Mouse (Mus musculus) limb, embryonic 11.5 days (tissue): Measurements from ENCODE around the gene Mchr1. TPM values are rescaled to one million over a fixed set of nuclear protein-coding genes. Genes with fewer than 3 reads are reported as not detected.
A peak's percentile ranks its signal among the peaks of the same experiment; 100 is the strongest.

Experiments
- ATAC-seq: fragments of 200-750 bp; cut with Nextera tagmentation; 2 replicates; pipeline ENCODE4 v1.8.0; 2017; ENCODE audit warnings: low read depth; ENCODE audit not compliant: insufficient number of reproducible peaks, low FRiP score, low TSS enrichment
- DNase-seq: peaks from one replicate; pipeline ENCODE4 v3.0.0-alpha.2; 2015; ENCODE audit warnings: low spot score
- H3K27ac ChIP-seq: fragments of 300-500 bp; sonication (generic); replicated peaks from 2 replicates; pipeline ENCODE4 v1.5.1; 2014; ENCODE audit warnings: low read depth, mild to moderate bottlenecking, low read length
- H3K27me3 ChIP-seq: fragments of 300-500 bp; sonication (generic); 2 replicates; pipeline ENCODE4 v1.6.1; 2014; ENCODE audit warnings: mild to moderate bottlenecking, low read length, mixed read lengths; ENCODE audit not compliant: control insufficient read depth, insufficient read depth
- H3K36me3 ChIP-seq: fragments of 300-500 bp; sonication (generic); 2 replicates; pipeline ENCODE4 v1.6.1; 2014; ENCODE audit warnings: mild to moderate bottlenecking, low read length, moderate library complexity, mixed read lengths; ENCODE audit not compliant: control insufficient read depth, insufficient read depth
- H3K4me1 ChIP-seq: fragments of 300-500 bp; sonication (generic); 2 replicates; pipeline ENCODE4 v1.6.1; 2014; ENCODE audit warnings: low read length, mixed read lengths; ENCODE audit not compliant: control insufficient read depth, insufficient read depth
- H3K4me2 ChIP-seq: fragments of 300-500 bp; sonication (generic); 2 replicates; pipeline ENCODE4 v1.6.1; 2014; ENCODE audit warnings: low read depth, mild to moderate bottlenecking, moderate library complexity; ENCODE audit not compliant: severe bottlenecking
- H3K4me3 ChIP-seq: fragments of 300-500 bp; sonication (generic); 2 replicates; pipeline ENCODE4 v1.5.1; 2014; ENCODE audit warnings: low read depth, low read length
- H3K9ac ChIP-seq: fragments of 300-500 bp; sonication (generic); 2 replicates; pipeline ENCODE4 v1.6.1; 2014; ENCODE audit warnings: mild to moderate bottlenecking, low read length
- H3K9me3 ChIP-seq: fragments of 300-500 bp; sonication (generic); 2 replicates; pipeline ENCODE4 v1.6.1; 2016; ENCODE audit warnings: low read length; ENCODE audit not compliant: control insufficient read depth
- WGBS: fragments of 180-500 bp; shearing (Covaris S2); extraction: QIAGEN DNeasy Blood & Tissue Kit; methylation state at CpG from one replicate; pipeline ENCODE4 v1.1.7; 2014; 5-methylcytosine and 5-hydroxymethylcytosine counted together
- polyA plus RNA-seq: library from polyadenylated mRNA; unstranded; fragments of >200 nt; fragmentation: Nextera tagmentation; extraction: Ambion mirVana; gene quantifications from 2 replicates; pipeline ENCODE4 v1.2.1, GENCODE M21; 2014

Mchr1 gene
- polyA plus RNA-seq, 1 experiment from 2014 or later, result 0.28 TPM

- ATAC-seq (no peak), DNase-seq (no peak)
- H3K27me3 ChIP-seq, result no peaks in the 10 kb centered on the region
- H3K9ac ChIP-seq, result no peak overlapping the region
- no peak overlapping the region for H3K4me3 ChIP-seq
- H3K36me3 ChIP-seq, result no peaks in the 10 kb centered on the region
- WGBS, result 62% methylated on average over 4 of the region's 4 CpGs
- no peaks in the 10 kb centered on the region for H3K9me3 ChIP-seq
- H3K4me1 ChIP-seq, result no peaks in the 10 kb centered on the region
- H3K27ac ChIP-seq, result no peak overlapping the region
- H3K4me2 ChIP-seq, result no peak overlapping the region
These were observed 39.9 kb upstream of the Mchr1 start for GRCm38 (mm10) chr15:81195447-81195846.

- WGBS, result 86% methylated on average over 10 of the region's 10 CpGs
- no peak for ATAC-seq
- no peak overlapping the region for H3K4me3 ChIP-seq
These were observed 38.1 kb upstream of the Mchr1 start for GRCm38 (mm10) chr15:81197197-81197596.

DNA sequence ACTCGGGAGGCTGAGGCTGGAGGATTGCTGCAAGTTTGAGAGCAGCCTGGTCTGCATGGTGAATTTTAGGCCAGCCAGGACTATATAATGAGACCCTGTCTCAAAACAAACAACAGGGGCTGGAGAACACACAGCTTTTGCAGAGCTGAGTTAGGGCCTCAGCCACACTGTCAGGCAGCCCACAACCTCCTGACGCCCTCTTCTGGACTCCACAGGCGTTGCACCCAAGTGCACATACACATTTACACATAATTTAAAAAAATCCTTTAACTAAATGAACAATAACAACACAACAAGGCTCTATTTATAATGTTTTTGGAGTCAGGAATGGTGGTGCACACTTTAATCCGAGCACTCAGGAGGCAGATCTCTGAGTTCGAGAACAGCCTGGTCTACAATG lies 36.9 kb upstream of the Mchr1 start:
- H3K4me1 ChIP-seq, result no peaks in the 10 kb centered on the region
- no peaks in the 10 kb centered on the region for H3K36me3 ChIP-seq
- 92% methylated on average over 5 of the region's 5 CpGs for WGBS
- H3K9ac ChIP-seq, result no peak overlapping the region
- H3K9me3 ChIP-seq, result no peaks in the 10 kb centered on the region
- H3K4me2 ChIP-seq, result no peak overlapping the region
- no peaks in the 10 kb centered on the region for H3K27me3 ChIP-seq
- H3K4me3 ChIP-seq, result no peak overlapping the region
- no peak for DNase-seq
- no peak overlapping the region for H3K27ac ChIP-seq
- ATAC-seq, result no peak

More at GRCm38 (mm10) chr15:81197197-81197596, 38.1 kb upstream of the Mchr1 start:
- no peaks in the 10 kb centered on the region for H3K4me1 ChIP-seq
- H3K4me2 ChIP-seq, result no peak overlapping the region
- H3K9ac ChIP-seq, result no peak overlapping the region
- no peaks in the 10 kb centered on the region for H3K36me3 ChIP-seq
- no peak for DNase-seq
- no peaks in the 10 kb centered on the region for H3K27me3 ChIP-seq
- no peaks in the 10 kb centered on the region for H3K9me3 ChIP-seq
- H3K27ac ChIP-seq, result no peak overlapping the region

DNA sequence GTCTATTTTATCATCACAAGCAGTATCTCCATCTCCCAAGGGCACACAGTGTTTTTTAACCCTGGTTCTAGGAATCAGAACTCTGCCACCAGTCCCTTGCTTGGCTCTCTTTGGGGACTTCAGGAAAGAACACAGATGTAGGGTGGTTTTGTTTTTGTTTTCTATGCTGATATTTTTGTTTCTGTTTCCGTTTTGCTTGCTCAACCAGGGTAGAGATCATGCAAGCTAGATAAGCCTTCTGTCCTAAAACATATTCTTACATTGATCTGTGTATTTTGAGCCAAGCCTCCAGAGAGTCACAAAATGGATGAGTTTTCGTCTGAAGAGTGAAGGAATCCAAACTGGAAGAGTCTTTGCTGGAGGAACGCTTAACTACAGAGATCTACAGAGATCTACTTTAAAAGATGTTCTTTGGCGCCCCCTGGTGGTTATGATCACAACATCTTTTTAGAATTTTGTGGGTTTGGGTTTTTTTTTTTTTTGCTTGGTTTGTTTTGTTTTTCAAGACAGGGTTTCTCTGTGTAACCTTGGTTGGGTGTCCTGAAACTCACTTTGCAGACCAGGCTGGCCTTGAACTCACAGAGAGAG lies 35.8 kb upstream of the Mchr1 start:
- no peak overlapping the region for H3K4me3 ChIP-seq
- H3K4me2 ChIP-seq, result no peak overlapping the region
- no peaks in the 10 kb centered on the region for H3K36me3 ChIP-seq
- no peaks in the 10 kb centered on the region for H3K27me3 ChIP-seq
- H3K9me3 ChIP-seq, result no peaks in the 10 kb centered on the region
- 31% methylated on average over 4 of the region's 4 CpGs for WGBS
- no peak overlapping the region for H3K9ac ChIP-seq
- DNase-seq (peak; percentile 85), ATAC-seq (no peak)
- no peak overlapping the region for H3K27ac ChIP-seq
- H3K4me1 ChIP-seq, result no peaks in the 10 kb centered on the region

- WGBS, result 95% methylated on average over 5 of the region's 5 CpGs
- Histone ChIP-seq H3K4me2 (no peak overlapping the region), H3K36me3 (no peaks in the 10 kb centered on the region), H3K27me3 (no peaks in the 10 kb centered on the region), H3K4me1 (no peaks in the 10 kb centered on the region), H3K4me3 (no peak overlapping the region), H3K9me3 (no peaks in the 10 kb centered on the region), H3K27ac (no peak overlapping the region), H3K9ac (no peak overlapping the region)
- ATAC-seq, result no peak
- DNase-seq, result no peak
These were observed 32.8 kb upstream of the Mchr1 start for GRCm38 (mm10) chr15:81202462-81202861.

DNA sequence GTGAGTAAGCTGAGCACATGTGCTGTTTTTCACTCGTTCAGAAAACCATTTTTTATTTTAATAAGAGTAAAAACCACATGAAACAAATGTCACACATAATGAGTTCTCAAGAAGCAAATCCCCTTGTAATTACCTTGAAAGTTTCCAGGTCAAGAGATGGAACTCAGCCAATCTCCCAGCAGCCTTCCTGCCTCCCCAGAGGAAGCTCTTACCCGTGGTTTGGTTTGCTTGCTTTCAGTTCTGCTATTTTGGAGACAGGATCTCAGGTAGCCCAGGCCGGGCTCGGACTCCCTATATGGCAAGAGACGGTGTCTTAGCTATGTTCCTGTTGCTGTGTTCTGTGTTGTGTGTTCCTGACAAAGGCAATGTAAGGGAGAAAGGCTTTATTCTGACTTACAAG lies 24.8 kb upstream of the Mchr1 start:
- Histone ChIP-seq H3K36me3 (no peaks in the 10 kb centered on the region), H3K4me2 (no peak overlapping the region), H3K27ac (no peak overlapping the region), H3K9me3 (no peaks in the 10 kb centered on the region), H3K4me1 (no peaks in the 10 kb centered on the region), H3K27me3 (no peaks in the 10 kb centered on the region), H3K4me3 (no peak overlapping the region), H3K9ac (no peak overlapping the region)
- DNase-seq, result no peak
- no peak for ATAC-seq
- 75% methylated on average over 5 of the region's 5 CpGs for WGBS

DNA sequence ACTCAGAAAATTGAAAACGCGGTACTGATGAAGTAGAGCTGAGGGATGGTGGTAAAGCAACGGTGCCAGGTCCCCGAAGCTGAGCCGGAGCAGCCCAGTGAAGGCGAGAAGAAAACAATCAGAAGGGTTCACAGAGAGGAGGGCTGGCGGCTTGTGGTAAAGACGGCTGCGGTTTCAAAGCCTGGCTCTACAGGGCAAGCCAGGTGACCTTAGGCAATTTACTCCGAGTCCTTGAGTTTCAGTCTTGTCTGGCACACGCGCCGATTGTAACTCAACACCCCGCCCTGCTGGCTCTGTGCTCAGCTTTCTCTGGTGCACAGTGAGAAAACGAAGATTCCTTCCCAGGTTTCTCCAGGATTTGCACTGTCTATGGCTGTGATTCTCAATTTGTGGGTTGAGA lies 22.3 kb upstream of the Mchr1 start:
- ATAC-seq, result 0 out of 2 replicates have a peak, but pooled peaks have one; percentile 13
- H3K9me3 ChIP-seq, result no peaks in the 10 kb centered on the region
- WGBS, result 40% methylated on average over 15 of the region's 15 CpGs
- DNase-seq, result peak; percentile 63
- no peaks in the 10 kb centered on the region for H3K4me1 ChIP-seq
- H3K27ac ChIP-seq, result no peak overlapping the region
- H3K4me2 ChIP-seq, result no peak overlapping the region
- no peaks in the 10 kb centered on the region for H3K36me3 ChIP-seq
- no peak overlapping the region for H3K9ac ChIP-seq
- no peaks in the 10 kb centered on the region for H3K27me3 ChIP-seq
- no peak overlapping the region for H3K4me3 ChIP-seq

DNA sequence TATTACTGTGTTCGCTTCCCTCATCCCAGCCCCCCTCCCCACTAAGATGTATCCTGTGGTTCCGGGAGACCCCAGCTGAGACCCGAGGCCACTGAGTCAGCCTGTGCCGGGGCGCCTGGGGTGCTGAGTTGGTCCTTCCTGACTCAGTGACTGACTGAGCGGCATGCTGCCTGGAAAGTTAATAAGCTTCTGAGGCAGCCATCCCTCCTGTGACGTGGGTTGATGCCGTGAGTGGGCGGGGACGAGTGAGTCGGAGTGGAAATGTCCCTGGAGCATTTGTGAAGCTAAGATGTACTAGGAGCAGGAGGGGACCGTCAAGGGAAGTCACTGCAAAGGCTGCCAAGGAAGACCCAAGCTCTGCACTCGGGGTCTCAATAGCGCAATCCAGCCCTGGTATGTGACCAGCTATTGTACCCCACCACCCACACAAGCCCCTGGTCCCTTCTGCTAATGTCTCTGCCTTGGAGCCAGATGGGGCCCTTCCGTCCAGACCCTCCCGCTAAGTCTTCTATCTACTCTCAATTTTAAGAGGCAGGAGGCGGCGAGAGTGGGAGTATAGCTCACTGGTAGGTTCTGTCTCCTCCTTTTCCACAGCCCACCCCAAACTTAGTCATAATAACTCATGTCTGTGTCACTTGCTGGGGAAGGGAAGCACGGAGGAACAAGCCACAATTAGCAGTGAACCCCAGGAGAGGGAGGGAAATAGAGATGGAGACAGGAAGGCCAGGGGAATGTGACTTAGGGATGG lies 18.2 kb upstream of the Mchr1 start:
- Histone ChIP-seq H3K36me3 (no peaks in the 10 kb centered on the region), H3K9me3 (no peaks in the 10 kb centered on the region), H3K4me3 (no peak overlapping the region), H3K4me2 (no peak overlapping the region), H3K4me1 (no peaks in the 10 kb centered on the region), H3K9ac (no peak overlapping the region), H3K27me3 (no peaks in the 10 kb centered on the region), H3K27ac (no peak overlapping the region)
- ATAC-seq (no peak), DNase-seq (no peak)
- 88% methylated on average over 19 of the region's 19 CpGs for WGBS
